Mouse (Mus musculus) frontal cortex, postnatal 10 days (tissue): ENCODE measurements around the gene Tor4a.
A peak's percentile ranks its signal among the peaks of the same experiment; 100 is the strongest.

Experiments
- DNase-seq, 2 experiments: peaks; one replicate each; pipeline ENCODE4 v3.0.0; 2022; ENCODE audit warnings: low spot score in 2 of 2, mixed read lengths in 1 of 2

Tor4a gene

GRCm38 (mm10) chr2:25170326-25171100 is 26.2 kb downstream of the Tor4a start:
- no peak for DNase-seq

- DNase-seq, result no peak
These were observed 26.9 kb downstream of the Tor4a start for GRCm38 (mm10) chr2:25169778-25170177.

DNA sequence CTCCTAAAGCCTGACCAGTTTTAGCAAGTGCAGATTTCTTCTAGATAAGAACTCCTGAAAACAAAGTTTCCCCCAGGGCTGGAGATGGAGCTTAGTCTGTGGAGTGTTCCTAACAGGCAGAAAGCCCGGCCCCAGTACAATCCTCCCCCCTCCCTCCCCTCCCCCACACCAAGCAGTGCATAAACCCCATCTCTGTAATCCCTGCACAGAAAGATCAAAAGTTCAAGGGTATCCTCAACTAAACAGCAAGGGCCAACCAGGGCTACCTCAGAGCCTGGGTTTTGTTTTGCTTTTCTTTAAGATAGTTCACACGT is 28.1 kb downstream of the Tor4a start:
- DNase-seq, result no peak

DNA sequence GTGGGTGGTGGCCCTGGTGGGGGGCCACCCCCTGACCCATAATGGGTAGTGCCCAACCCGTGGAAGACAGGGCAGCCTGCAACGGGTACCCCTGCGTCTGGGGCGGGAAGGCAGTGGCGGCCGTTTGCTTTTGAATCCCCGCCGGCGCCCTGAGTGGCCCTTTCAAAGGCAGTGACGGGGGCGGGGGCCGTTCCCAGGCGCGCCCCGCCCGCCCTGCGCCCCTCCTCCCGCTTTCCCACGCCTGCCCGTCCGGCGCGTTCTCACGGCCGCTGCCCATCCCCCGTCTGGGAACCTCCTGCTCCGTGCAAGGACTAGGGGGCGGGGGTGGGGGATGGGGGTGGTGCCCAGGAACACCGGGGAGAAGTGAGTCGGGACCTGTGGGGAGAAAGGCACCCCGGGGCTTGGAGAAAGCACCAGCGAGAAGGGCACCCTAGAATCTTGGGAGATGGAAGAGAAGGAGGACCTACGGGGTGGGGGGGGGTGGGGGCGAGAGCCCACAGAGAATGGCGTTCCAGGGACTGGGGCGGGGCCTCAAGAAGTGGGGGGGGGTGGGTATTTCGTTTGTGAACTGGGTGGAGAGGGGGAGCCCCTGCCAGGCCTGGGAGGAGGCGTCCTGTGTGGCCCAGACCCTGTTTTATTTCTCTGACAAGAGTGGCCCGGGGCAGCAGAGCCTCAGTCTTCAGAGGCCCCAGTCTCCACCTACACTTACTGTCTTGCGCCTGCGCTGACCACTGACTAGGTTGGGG is 28.6 kb downstream of the Tor4a start:
- DNase-seq, result peak in 1 of 2 experiments; percentile 67

GRCm38 (mm10) chr2:25167481-25167880 is 29.2 kb downstream of the Tor4a start:
- no peak for DNase-seq

GRCm38 (mm10) chr2:25157655-25158054 is 39.0 kb downstream of the Tor4a start:
- no peak for DNase-seq

- no peak for DNase-seq
These were observed 39.7 kb downstream of the Tor4a start for GRCm38 (mm10) chr2:25156990-25157389.

- DNase-seq, result no peak
These were observed 40.5 kb downstream of the Tor4a start for GRCm38 (mm10) chr2:25156177-25156576.

DNA sequence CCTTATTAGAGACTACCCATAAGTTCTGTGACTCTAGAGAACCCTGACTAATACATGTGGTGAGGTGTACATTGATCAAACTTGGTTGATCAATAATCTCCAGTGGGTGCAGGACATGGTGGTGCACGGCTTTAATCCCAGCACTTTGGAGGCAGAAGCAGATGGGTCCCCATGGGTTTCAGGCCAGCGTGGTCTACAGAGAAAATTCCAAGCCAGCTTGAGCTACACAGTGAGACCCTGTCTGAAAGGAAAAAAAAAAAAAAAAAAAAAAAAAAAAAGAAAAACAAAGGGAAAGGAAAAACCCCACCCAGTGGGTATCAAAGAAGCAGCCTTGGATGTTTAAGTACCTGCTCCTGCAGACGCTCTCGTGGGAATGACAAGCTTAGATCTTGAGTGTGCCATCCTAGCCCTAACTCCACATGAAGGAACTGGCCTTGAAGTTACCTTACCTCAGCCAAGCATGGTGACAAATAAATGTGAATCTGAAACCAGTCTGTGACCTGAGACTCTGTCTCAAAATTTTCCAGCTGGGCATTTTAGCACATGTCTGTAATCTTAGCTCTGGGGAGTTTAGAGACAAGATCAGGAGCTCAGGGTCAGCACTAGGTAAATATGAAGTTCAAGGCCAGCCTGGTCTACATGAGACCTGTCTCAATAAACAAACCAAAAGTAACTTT is 45.3 kb downstream of the Tor4a start:
- no peak for DNase-seq

- no peak for DNase-seq
These were observed 47.0 kb downstream of the Tor4a start for GRCm38 (mm10) chr2:25149643-25150042.

- DNase-seq, result no peak
These were observed 48.8 kb downstream of the Tor4a start for GRCm38 (mm10) chr2:25147892-25148291.

GRCm38 (mm10) chr2:25147398-25147797 is 49.3 kb downstream of the Tor4a start:
- DNase-seq, result no peak

DNA sequence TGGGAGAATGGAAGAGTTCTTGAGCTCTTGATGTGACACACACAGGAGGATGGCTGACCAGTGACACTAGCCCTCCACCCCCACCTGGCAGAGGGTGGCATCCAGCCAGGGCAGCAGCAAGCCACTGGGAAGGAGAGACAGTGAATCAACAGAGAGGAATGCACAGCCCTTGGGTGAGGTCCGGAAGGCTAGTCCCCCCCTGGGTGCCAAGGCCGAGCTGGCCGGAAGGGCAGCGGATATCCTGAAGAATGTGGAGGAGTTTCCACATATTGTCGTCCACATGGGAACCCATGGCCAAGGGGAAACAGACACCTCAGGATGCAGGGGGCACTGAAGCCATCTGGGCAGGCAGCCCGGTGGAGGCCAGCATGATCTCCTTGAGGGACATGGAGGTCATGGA is 51.3 kb downstream of the Tor4a start:
- no peak for DNase-seq
